Mouse (Mus musculus) CH12.LX (cell line): ENCODE data around the gene Prss21. TPM values are rescaled to one million over a fixed set of nuclear protein-coding genes. Genes with fewer than 3 reads are reported as not detected.
A peak's percentile ranks its signal among the peaks of the same experiment; 100 is the strongest.

ENCODE experiments used
- DNase-seq: peaks from one replicate; pipeline ENCODE4 v3.0.0-alpha.2; 2013; ENCODE audit errors: extremely low read depth
- H3K27ac ChIP-seq: 2 replicates; pipeline ENCODE4 v1.5.1; 2012; ENCODE audit warnings: low read depth, mild to moderate bottlenecking, control low read depth, moderate library complexity; ENCODE audit not compliant: insufficient read depth
- H3K27me3 ChIP-seq: replicated peaks from 2 replicates; pipeline ENCODE3; 2012; ENCODE audit warnings: inconsistent platforms
- H3K36me3 ChIP-seq, 2 experiments: replicated peaks in 1 of 2; 2 replicates each; pipeline versions ENCODE3 to v1.6.1; 2012; ENCODE audit warnings: inconsistent platforms in 1 of 2, low read length in 1 of 2, mild to moderate bottlenecking in 1 of 2, mixed read lengths in 1 of 2, moderate library complexity in 1 of 2; ENCODE audit not compliant: control insufficient read depth in 1 of 2, insufficient read depth in 1 of 2
- H3K4me1 ChIP-seq, 2 experiments: 2 replicates each; pipeline ENCODE4 v1.6.1; 2012; ENCODE audit warnings: inconsistent platforms in 1 of 2, moderate library complexity in 1 of 2; ENCODE audit not compliant: insufficient read depth in 2 of 2, control insufficient read depth in 1 of 2
- H3K4me2 ChIP-seq: 2 replicates; pipeline ENCODE4 v1.6.1; 2012; ENCODE audit warnings: low read depth, mild to moderate bottlenecking, control low read depth; ENCODE audit not compliant: poor library complexity, insufficient read depth, severe bottlenecking
- H3K4me3 ChIP-seq, 3 experiments: fragments of 150-350 bp in 1 of 3; sonication (generic) in 1 of 3; replicated peaks in 1 of 3; 2 replicates each; pipeline versions ENCODE3 to v1.5.1; 2011 to 2012; ENCODE audit warnings: low read depth in 2 of 3, low read length in 2 of 3, mild to moderate bottlenecking in 2 of 3, moderate library complexity in 2 of 3, control low read depth in 1 of 3, improper control_type of control experiment in 1 of 3, inconsistent platforms in 1 of 3, mixed read lengths in 1 of 3; ENCODE audit not compliant: poor library complexity in 1 of 3
- H3K79me2 ChIP-seq: replicated peaks from 2 replicates; pipeline ENCODE4 v1.6.1; 2012; ENCODE audit warnings: mild to moderate bottlenecking, moderate library complexity; ENCODE audit not compliant: control insufficient read depth, poor library complexity, insufficient read depth, severe bottlenecking; ENCODE audit errors: extremely low read depth
- H3K9ac ChIP-seq: 2 replicates; pipeline ENCODE4 v1.6.1; 2012; ENCODE audit warnings: low read depth, mild to moderate bottlenecking, control low read depth, moderate library complexity; ENCODE audit not compliant: insufficient read depth
- H3K9me3 ChIP-seq: replicated peaks from 2 replicates; pipeline ENCODE3; 2012; ENCODE audit warnings: low read length, inconsistent platforms, mixed read lengths
- CHD2 ChIP-seq: IDR thresholded peaks from 2 replicates; pipeline ENCODE4 v1.6.1; 2011; ENCODE audit warnings: low read length, improper control_type of control experiment
- CTCF ChIP-seq, 2 experiments: IDR thresholded peaks in 1 of 2; conservative IDR thresholded peaks in 1 of 2; 2 replicates each; pipeline ENCODE4 v1.5.1; 2011 to 2012; ENCODE audit warnings: low read depth in 2 of 2, low read length in 2 of 2, improper control_type of control experiment in 1 of 2, inconsistent platforms in 1 of 2, mild to moderate bottlenecking in 1 of 2, moderate library complexity in 1 of 2
- ELF1 ChIP-seq: IDR thresholded peaks from 2 replicates; pipeline ENCODE4 v1.6.1; 2014; ENCODE audit warnings: low read depth, mild to moderate bottlenecking, inconsistent platforms, low read length, improper control_type of control experiment
- EP300 ChIP-seq: IDR thresholded peaks from 2 replicates; pipeline ENCODE4 v1.6.1; 2011; ENCODE audit warnings: low read length, improper control_type of control experiment
- ETS1 ChIP-seq: conservative IDR thresholded peaks from 2 replicates; pipeline ENCODE4 v1.6.1; 2012; ENCODE audit warnings: low read depth, mild to moderate bottlenecking, inconsistent platforms, low read length, improper control_type of control experiment, moderate library complexity
- GABPA ChIP-seq: IDR thresholded peaks from 2 replicates; pipeline ENCODE4 v1.6.1; 2012; ENCODE audit warnings: low read depth, low read length, improper control_type of control experiment, inconsistent platforms; ENCODE audit not compliant: insufficient replicate concordance
- IRF4 ChIP-seq: IDR thresholded peaks from 2 replicates; pipeline ENCODE4 v1.6.1; 2014; ENCODE audit warnings: low read depth, mild to moderate bottlenecking, inconsistent platforms, low read length, improper control_type of control experiment
- JUN ChIP-seq: IDR thresholded peaks from 2 replicates; pipeline ENCODE4 v1.6.1; 2011; ENCODE audit warnings: low read depth, mild to moderate bottlenecking, low read length, improper control_type of control experiment, moderate library complexity; ENCODE audit not compliant: insufficient read depth
- JUND ChIP-seq: conservative IDR thresholded peaks from 2 replicates; pipeline ENCODE4 v1.6.1; 2011; ENCODE audit warnings: low read depth, low read length, improper control_type of control experiment
- KAT2A ChIP-seq: IDR thresholded peaks from 2 replicates; pipeline ENCODE4 v1.6.1; 2012; ENCODE audit warnings: low read length, improper control_type of control experiment, inconsistent platforms; ENCODE audit not compliant: insufficient replicate concordance
- MAFK ChIP-seq: IDR thresholded peaks from 2 replicates; pipeline ENCODE4 v1.6.1; 2011; ENCODE audit warnings: low read length, improper control_type of control experiment; ENCODE audit not compliant: insufficient replicate concordance
- MEF2A ChIP-seq: IDR thresholded peaks from 2 replicates; pipeline ENCODE4 v1.6.1; 2014; ENCODE audit warnings: low read depth, mild to moderate bottlenecking, inconsistent platforms, low read length, improper control_type of control experiment, borderline replicate concordance
- NELFE ChIP-seq: IDR thresholded peaks from 2 replicates; pipeline ENCODE4 v1.6.1; 2011; ENCODE audit warnings: low read depth, low read length, improper control_type of control experiment
- PAX5 ChIP-seq: IDR thresholded peaks from 2 replicates; pipeline ENCODE4 v1.6.1; 2012; ENCODE audit warnings: low read length, inconsistent platforms, mixed read lengths
- POLR2AphosphoS2 ChIP-seq: IDR thresholded peaks from 2 replicates; pipeline ENCODE4 v1.6.1; 2011; ENCODE audit warnings: low read depth, low read length, improper control_type of control experiment
- RAD21 ChIP-seq: IDR thresholded peaks from 2 replicates; pipeline ENCODE4 v1.6.1; 2011; ENCODE audit warnings: low read depth, mild to moderate bottlenecking, low read length, improper control_type of control experiment, moderate library complexity
- SIN3A ChIP-seq: IDR thresholded peaks from 2 replicates; pipeline ENCODE4 v1.6.1; 2012; ENCODE audit warnings: low read length, improper control_type of control experiment, inconsistent platforms
- SMC3 ChIP-seq: IDR thresholded peaks from 2 replicates; pipeline ENCODE4 v1.6.1; 2011; ENCODE audit warnings: low read depth, low read length, improper control_type of control experiment
- USF1 ChIP-seq: IDR thresholded peaks from 2 replicates; pipeline ENCODE4 v1.6.1; 2014; ENCODE audit warnings: low read depth, mild to moderate bottlenecking, inconsistent platforms, low read length, improper control_type of control experiment
- ZC3H11A ChIP-seq: IDR thresholded peaks from 2 replicates; pipeline ENCODE4 v1.6.1; 2012; ENCODE audit warnings: low read depth, mild to moderate bottlenecking, inconsistent platforms, low read length, improper control_type of control experiment
- ZKSCAN1 ChIP-seq: IDR thresholded peaks from 2 replicates; pipeline ENCODE4 v1.6.1; 2012; ENCODE audit warnings: low read depth, inconsistent platforms, low read length, improper control_type of control experiment, borderline replicate concordance
- ZNF384 ChIP-seq: IDR thresholded peaks from 2 replicates; pipeline ENCODE4 v1.6.1; 2012; ENCODE audit warnings: low read depth, low read length, improper control_type of control experiment, inconsistent platforms
- dilution Hi-C: fragments of 300-500 bp; cut with MboI; formaldehyde crosslinking; loops from 2 replicates; pipeline ENCODE4 v1.14.3; 2020; ENCODE audit warnings: low sequenced_read_pairs; ENCODE audit not compliant: extremely low pct_unique_long_range_greater_than_20kb, extremely low pct_ligation_motif_present
- in situ Hi-C: fragments of 300-500 bp; cut with MboI; formaldehyde crosslinking; loops from 3 replicates; pipeline ENCODE4 v1.14.3; 2019; ENCODE audit warnings: low sequenced_read_pairs, low pct_ligation_motif_present, low pct_unique_long_range_greater_than_20kb, mixed read lengths
- polyA plus RNA-seq: library from polyadenylated mRNA; unstranded; fragments of >175 nt; gene quantifications from 2 replicates; pipeline ENCODE4 v1.2.1, GENCODE M21; 2012; ENCODE audit warnings: low read depth; ENCODE audit not compliant: insufficient read length
- total RNA-seq, 2 experiments: library from RNA; depleted of rRNA; stranded (reverse); fragments of 300-350 nt in 1 of 2; fragments of >200 nt in 1 of 2; gene quantifications; 2 replicates each; pipeline ENCODE4 v1.2.3; 2012 to 2014

Prss21 gene
- total and polyA plus RNA-seq, 3 experiments = not detected

- H3K9ac ChIP-seq = no peak overlapping the region
- DNase-seq = peak; percentile 57
- no peak overlapping the region for H3K4me2 ChIP-seq
- no peaks in the 10 kb centered on the region for H3K36me3 ChIP-seq
- peaks cover 3% of the 10 kb centered on the region for H3K9me3 ChIP-seq
- TF ChIP-seq CHD2 (no peak), SMC3 (peak; percentile 78), IRF4 (no peak), JUND (no peak), ZNF384 (no peak), USF1 (no peak), MEF2A (no peak), RAD21 (peak; percentile 57), NELFE (no peak), ZKSCAN1 (no peak), CTCF (conservative IDR thresholded peaks at IDR 0.05 in 1 of 2, IDR thresholded peaks at IDR 0.05 in 1 of 2; ENCODE audit: low read depth in 2 of 2, low read length in 2 of 2) (peak; percentile 35 to 82)
- H3K79me2 ChIP-seq = no peaks in the 10 kb centered on the region
- 0 out of 4 replicates have a peak, but pooled peaks cover 0 to 3% of the 10 kb centered on the region in 2 experiments for H3K4me1 ChIP-seq
- in situ Hi-C loops (no loop called here), dilution Hi-C loops (no loop called here)
- H3K4me3 ChIP-seq = no peak overlapping the region
- H3K27ac ChIP-seq = no peak overlapping the region
- peaks cover 1% of the 10 kb centered on the region for H3K27me3 ChIP-seq
Observed at GRCm38 (mm10) chr17:23853292-23853691, 14.6 kb upstream of the Prss21 start.

DNA sequence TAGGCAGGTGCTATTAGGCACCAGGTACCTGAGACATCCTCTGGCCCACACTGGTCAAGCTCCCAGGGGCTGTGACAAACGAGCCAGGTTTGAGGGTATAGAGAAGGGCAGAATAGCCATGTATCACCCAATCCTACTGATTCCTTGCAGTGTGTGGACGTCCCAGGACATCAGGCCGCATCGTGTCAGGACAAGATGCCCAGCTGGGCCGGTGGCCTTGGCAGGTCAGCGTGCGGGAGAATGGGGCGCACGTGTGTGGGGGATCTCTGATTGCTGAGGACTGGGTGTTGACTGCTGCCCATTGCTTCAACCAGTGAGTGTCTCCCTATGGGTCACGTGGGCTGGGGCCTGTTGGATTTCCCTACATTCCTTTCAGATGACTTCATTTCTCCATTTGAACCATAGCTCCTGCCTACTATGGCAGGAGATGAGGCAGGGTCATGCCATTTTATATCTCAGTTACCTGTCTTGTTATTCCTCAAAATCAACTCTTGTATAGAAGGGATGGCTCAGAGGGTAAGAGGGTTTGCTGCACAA is 13.6 kb upstream of the Prss21 start:
- Histone ChIP-seq H3K27ac (no peak overlapping the region), H3K9ac (no peak overlapping the region), H3K4me2 (no peak overlapping the region), H3K27me3 (peaks cover 9% of the 10 kb centered on the region), H3K4me1 (peaks cover 0 to 6% of the 10 kb centered on the region in 2 experiments; a peak in 1 of 4 replicates), H3K9me3 (peaks cover 3% of the 10 kb centered on the region), H3K4me3 (no peak overlapping the region), H3K79me2 (no peaks in the 10 kb centered on the region), H3K36me3 (no peaks in the 10 kb centered on the region)
- DNase-seq = no peak
- in situ Hi-C loops = no loop called here
- dilution Hi-C loops = no loop called here
- TF ChIP-seq EP300 (no peak), ZC3H11A (no peak), GABPA (no peak), SIN3A (no peak), CHD2 (no peak), KAT2A (no peak), ELF1 (no peak), MAFK (no peak), USF1 (no peak), POLR2AphosphoS2 (no peak), JUND (no peak), MEF2A (no peak), ETS1 (no peak), CTCF (conservative IDR thresholded peaks at IDR 0.05 in 1 of 2, IDR thresholded peaks at IDR 0.05 in 1 of 2; ENCODE audit: low read depth in 2 of 2, low read length in 2 of 2) (no peak), JUN (no peak), PAX5 (no peak), ZNF384 (no peak)
